Mouse (Mus musculus): ENCODE measurements around the gene Tubb3. TPM values are rescaled to one million over a fixed set of nuclear protein-coding genes. Genes with fewer than 3 reads are reported as not detected.
A peak's percentile ranks its signal among the peaks of the same experiment; 100 is the strongest.

The Tubb3 gene
- polyA plus RNA-seq, 1 experiment from 2014 or later: 11.2 TPM

DNA sequence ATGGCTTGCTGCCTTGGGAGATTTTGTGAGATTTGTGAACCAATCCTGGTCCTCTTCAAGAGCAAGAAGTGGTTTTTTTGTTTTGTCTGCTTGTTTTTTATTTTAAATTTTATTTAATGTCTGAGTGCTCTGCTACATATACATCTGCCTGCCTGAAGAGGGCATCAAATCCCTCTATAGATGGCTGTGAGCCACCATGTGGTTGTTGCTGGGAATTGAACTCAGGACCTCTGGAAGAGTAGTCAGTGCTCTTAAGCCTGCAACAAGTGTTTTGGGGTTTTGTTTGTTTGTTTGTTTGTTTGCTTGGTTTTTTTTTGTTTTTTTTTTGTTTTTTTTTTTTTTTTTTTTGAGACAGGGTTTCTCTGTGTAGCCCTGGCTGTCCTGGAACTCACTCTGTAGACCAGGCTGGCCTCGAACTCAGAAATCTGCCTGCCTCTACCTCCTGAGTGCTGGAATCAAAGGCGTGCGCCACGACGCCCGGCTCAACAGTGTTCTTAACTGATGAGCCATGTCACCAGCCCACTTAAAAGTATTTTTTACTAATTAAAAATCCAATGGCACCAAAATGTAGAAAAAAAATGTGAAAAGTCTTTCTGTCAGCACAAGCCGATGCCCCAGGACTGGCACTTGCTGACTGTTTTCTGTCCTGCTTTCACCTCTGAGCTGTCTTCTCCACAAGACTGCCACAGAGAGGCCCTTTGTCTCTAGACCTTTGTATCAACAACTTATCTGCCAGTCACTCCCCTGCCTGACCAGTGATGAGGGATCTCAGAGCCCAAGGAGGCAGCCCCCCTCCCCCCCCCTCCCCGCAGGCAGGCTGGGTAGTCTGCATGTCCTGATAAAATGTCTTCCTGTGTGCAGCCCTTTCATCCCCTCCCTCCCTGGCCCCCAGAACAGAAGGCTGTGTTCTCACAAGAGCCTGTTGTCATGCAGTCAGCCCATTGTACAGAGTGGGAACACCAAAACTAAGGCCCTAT, 5.0 kb downstream of the Tubb3 start:
- Histone ChIP-seq H3K36me3 (ENCODE audit: control insufficient read depth, insufficient read depth, low read length) (no peaks in the 10 kb centered on the region), H3K4me2 (ENCODE audit: low read depth, severe bottlenecking) (no peak overlapping the region), H3K4me3 (ENCODE audit: low read depth, low read length) (no peak overlapping the region), H3K9ac (ENCODE audit: low read length) (no peak overlapping the region), H3K4me1 (ENCODE audit: control insufficient read depth, insufficient read depth, low read length) (0 out of 2 replicates have a peak, but pooled peaks cover 7% of the 10 kb centered on the region), H3K27me3 (ENCODE audit: control insufficient read depth, insufficient read depth, low read length) (peaks cover 28% of the 10 kb centered on the region), H3K27ac (replicated peaks; ENCODE audit: low read depth, low read length) (no peak overlapping the region), H3K9me3 (ENCODE audit: control insufficient read depth, low read length) (no peaks in the 10 kb centered on the region)
- DNase-seq (ENCODE audit: low spot score): no peak
- no peak for ATAC-seq (ENCODE audit: insufficient number of reproducible peaks, low FRiP score, low TSS enrichment, low read depth)
- 93% methylated on average over 8 of the region's 8 CpGs for WGBS

DNA sequence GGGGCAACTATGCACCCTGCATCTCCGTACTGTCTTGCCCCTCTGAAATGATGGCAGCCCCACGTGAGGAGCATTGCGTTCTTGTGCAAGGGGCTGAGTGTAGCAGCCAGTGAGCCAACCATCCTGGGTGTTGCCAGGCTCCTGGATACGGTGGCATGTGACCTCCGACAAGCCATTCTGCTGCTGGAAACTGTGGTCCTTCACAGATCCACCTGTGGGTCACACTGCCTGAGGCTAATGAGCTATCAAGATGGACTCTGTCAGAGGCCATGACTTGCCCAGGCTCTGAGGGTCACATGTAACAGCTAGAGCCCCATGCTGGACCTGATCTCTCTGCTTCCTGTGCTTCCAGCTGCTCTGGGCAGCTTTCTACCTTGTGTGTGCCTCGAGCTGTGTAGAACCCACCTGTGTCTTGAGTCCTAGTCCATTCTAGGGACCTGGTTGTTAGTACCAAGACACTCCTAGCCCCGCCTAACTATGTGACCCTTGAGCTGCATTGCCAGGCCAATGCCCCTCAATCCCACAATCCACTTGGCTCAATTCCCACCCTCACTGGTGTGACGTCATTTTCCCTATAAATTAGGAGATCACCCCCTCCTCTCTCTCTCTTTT, 5.8 kb downstream of the Tubb3 start:
- Histone ChIP-seq H3K9me3 (ENCODE audit: control insufficient read depth, low read length) (no peaks in the 10 kb centered on the region), H3K9ac (ENCODE audit: low read length) (no peak overlapping the region), H3K27me3 (ENCODE audit: control insufficient read depth, insufficient read depth, low read length) (peaks cover 20% of the 10 kb centered on the region), H3K4me1 (ENCODE audit: control insufficient read depth, insufficient read depth, low read length) (0 out of 2 replicates have a peak, but pooled peaks cover 7% of the 10 kb centered on the region), H3K36me3 (ENCODE audit: control insufficient read depth, insufficient read depth, low read length) (no peaks in the 10 kb centered on the region), H3K4me2 (ENCODE audit: low read depth, severe bottlenecking) (no peak overlapping the region), H3K4me3 (ENCODE audit: low read depth, low read length) (no peak overlapping the region), H3K27ac (replicated peaks; ENCODE audit: low read depth, low read length) (no peak overlapping the region)
- DNase-seq (ENCODE audit: low spot score) (no peak), ATAC-seq (ENCODE audit: insufficient number of reproducible peaks, low FRiP score, low TSS enrichment, low read depth) (no peak)
- 82% methylated on average over 8 of the region's 8 CpGs for WGBS

DNA sequence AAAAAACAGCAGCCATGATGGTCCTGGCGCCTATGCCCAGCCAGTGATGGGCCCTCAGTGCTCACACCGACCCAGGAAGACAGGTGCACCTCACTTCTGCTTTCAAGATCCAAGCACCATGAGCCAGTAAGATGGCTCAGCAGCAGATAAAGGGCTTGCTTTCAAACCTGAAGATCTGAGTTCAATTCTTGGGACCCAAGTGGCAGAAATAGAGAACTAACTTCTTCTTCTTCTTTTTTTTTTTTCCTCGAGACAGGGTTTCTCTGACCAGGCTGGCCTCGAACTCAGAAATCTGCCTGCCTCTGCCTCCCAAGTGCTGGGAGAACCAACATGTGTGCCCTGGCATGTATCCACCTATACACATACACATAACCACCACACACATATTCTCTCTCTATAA, 8.5 kb downstream of the Tubb3 start:
- H3K4me1 ChIP-seq (ENCODE audit: control insufficient read depth, insufficient read depth, low read length): no peaks in the 10 kb centered on the region
- no peaks in the 10 kb centered on the region for H3K27me3 ChIP-seq (ENCODE audit: control insufficient read depth, insufficient read depth, low read length)
- H3K9me3 ChIP-seq (ENCODE audit: control insufficient read depth, low read length): no peaks in the 10 kb centered on the region
- no peak overlapping the region for H3K9ac ChIP-seq (ENCODE audit: low read length)
- DNase-seq (ENCODE audit: low spot score): no peak
- H3K27ac ChIP-seq (replicated peaks; ENCODE audit: low read depth, low read length): no peak overlapping the region
- WGBS: 77% methylated on average over 4 of the region's 4 CpGs
- H3K36me3 ChIP-seq (ENCODE audit: control insufficient read depth, insufficient read depth, low read length): no peaks in the 10 kb centered on the region
- H3K4me3 ChIP-seq (ENCODE audit: low read depth, low read length): no peak overlapping the region
- H3K4me2 ChIP-seq (ENCODE audit: low read depth, severe bottlenecking): no peak overlapping the region
- ATAC-seq (ENCODE audit: insufficient number of reproducible peaks, low FRiP score, low TSS enrichment, low read depth): no peak

DNA sequence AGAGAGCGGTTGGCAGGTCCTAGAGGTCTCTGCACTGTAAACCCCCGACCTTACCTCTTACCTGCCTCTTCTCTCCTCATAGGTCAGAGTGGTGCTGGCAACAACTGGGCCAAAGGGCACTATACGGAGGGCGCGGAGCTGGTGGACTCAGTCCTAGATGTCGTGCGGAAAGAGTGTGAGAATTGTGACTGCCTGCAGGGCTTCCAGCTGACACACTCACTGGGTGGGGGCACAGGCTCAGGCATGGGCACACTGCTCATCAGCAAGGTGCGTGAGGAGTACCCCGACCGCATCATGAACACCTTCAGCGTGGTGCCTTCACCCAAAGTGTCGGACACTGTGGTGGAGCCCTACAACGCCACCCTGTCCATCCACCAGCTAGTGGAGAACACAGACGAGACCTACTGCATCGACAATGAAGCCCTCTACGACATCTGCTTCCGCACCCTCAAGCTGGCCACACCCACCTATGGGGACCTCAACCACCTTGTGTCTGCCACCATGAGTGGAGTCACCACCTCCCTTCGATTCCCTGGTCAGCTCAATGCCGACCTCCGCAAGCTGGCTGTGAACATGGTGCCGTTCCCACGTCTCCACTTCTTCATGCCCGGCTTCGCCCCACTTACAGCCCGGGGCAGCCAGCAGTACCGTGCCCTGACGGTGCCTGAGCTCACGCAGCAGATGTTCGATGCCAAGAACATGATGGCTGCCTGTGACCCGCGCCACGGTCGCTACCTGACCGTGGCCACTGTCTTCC, 9.5 kb downstream of the Tubb3 start:
- no peaks in the 10 kb centered on the region for H3K9me3 ChIP-seq (ENCODE audit: control insufficient read depth, low read length)
- DNase-seq (ENCODE audit: low spot score) (no peak), ATAC-seq (ENCODE audit: insufficient number of reproducible peaks, low FRiP score, low TSS enrichment, low read depth) (no peak; the same call in 1 of the 2 replicates)
- no peak overlapping the region for H3K4me2 ChIP-seq (ENCODE audit: low read depth, severe bottlenecking)
- H3K9ac ChIP-seq (ENCODE audit: low read length): no peak overlapping the region
- H3K27ac ChIP-seq (replicated peaks; ENCODE audit: low read depth, low read length): no peak overlapping the region
- no peaks in the 10 kb centered on the region for H3K4me1 ChIP-seq (ENCODE audit: control insufficient read depth, insufficient read depth, low read length)
- H3K27me3 ChIP-seq (ENCODE audit: control insufficient read depth, insufficient read depth, low read length): no peaks in the 10 kb centered on the region
- no peak overlapping the region for H3K4me3 ChIP-seq (ENCODE audit: low read depth, low read length)
- no peaks in the 10 kb centered on the region for H3K36me3 ChIP-seq (ENCODE audit: control insufficient read depth, insufficient read depth, low read length)
- WGBS: 93% methylated on average over 34 of the region's 34 CpGs

DNA sequence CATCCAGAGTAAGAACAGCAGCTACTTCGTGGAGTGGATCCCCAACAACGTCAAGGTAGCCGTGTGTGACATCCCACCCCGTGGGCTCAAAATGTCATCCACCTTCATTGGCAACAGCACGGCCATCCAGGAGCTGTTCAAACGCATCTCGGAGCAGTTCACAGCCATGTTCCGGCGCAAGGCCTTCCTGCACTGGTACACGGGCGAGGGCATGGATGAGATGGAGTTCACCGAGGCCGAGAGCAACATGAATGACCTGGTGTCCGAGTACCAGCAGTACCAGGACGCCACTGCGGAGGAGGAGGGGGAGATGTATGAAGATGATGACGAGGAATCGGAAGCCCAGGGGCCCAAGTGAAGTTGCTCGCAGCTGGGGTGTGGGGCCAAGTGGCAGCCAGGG, 10.1 kb downstream of the Tubb3 start:
- Histone ChIP-seq H3K27ac (replicated peaks; ENCODE audit: low read depth, low read length) (no peak overlapping the region), H3K4me3 (ENCODE audit: low read depth, low read length) (no peak overlapping the region), H3K36me3 (ENCODE audit: control insufficient read depth, insufficient read depth, low read length) (no peaks in the 10 kb centered on the region), H3K27me3 (ENCODE audit: control insufficient read depth, insufficient read depth, low read length) (no peaks in the 10 kb centered on the region), H3K9ac (ENCODE audit: low read length) (no peak overlapping the region), H3K4me1 (ENCODE audit: control insufficient read depth, insufficient read depth, low read length) (no peaks in the 10 kb centered on the region), H3K9me3 (ENCODE audit: control insufficient read depth, low read length) (no peaks in the 10 kb centered on the region; the same call in 1 of the 2 replicates), H3K4me2 (ENCODE audit: low read depth, severe bottlenecking) (no peak overlapping the region)
- ATAC-seq (ENCODE audit: insufficient number of reproducible peaks, low FRiP score, low TSS enrichment, low read depth) (no peak), DNase-seq (ENCODE audit: low spot score) (no peak)
- 90% methylated on average over 19 of the region's 19 CpGs for WGBS

DNA sequence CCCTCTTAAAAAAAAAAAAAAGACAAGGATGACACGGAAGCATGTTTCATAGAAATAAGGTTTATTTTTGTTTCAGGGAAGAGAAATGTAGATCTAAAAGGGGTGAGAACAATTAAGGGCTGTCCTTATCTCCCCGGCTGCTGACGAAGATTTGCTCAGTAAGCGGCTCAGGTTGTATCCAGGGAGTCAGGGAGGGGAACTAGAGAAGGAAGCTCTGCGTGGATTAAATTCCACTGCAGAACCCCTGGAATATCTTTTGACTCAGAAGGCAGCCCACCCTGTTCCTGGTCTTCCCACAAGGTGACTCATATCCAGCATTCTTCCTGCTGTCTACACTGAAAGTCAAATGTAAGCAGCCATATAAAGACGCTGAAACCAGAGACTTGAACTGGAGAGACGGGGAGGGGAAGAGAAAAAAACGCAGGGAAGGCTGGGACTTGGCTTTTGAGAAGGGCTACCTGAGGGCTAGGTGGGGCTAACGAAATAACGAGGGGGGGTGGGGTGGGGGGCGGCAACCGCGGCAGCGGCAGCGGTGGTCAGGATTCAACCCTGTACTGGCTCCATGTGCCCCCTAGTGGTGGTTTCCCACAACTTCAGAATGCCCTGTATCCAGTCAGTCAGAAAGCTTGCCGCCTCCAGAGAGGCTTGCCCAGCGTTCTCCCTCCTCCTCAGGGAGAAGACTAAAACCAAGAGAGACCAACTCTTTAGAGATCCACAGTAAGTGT, 11.0 kb downstream of the Tubb3 start:
- Histone ChIP-seq H3K4me3 (ENCODE audit: low read depth, low read length) (no peak overlapping the region), H3K4me2 (ENCODE audit: low read depth, severe bottlenecking) (0 out of 2 replicates have a peak overlapping the region, but pooled peaks have one; percentile 16)

DNA sequence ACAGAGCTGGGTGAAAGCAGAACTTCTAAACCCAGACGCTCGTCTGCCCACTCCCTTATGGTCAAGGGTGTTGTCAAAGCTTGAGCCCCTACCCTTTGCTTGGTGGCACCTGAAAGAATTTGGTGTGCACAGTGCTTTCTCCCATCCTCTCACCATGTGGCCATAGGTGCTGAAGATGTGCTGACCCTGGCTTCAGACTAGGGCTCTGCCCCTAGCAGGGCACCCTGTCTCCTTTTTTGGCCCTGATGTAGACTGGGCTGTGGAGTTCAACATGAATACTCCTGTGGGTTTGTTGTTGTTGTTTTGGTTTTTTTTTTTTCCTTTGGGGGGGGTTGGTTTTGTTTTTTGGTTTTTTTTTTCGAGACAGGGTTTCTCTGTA, 11.5 kb downstream of the Tubb3 start:
- H3K4me2 ChIP-seq (ENCODE audit: low read depth, severe bottlenecking): no peak overlapping the region
- no peaks in the 10 kb centered on the region for H3K4me1 ChIP-seq (ENCODE audit: control insufficient read depth, insufficient read depth, low read length)
- ATAC-seq (ENCODE audit: insufficient number of reproducible peaks, low FRiP score, low TSS enrichment, low read depth): no peak
- H3K4me3 ChIP-seq (ENCODE audit: low read depth, low read length): no peak overlapping the region
- no peak overlapping the region for H3K9ac ChIP-seq (ENCODE audit: low read length)
- peaks cover 2% of the 10 kb centered on the region; the same call in 1 of the 2 replicates for H3K9me3 ChIP-seq (ENCODE audit: control insufficient read depth, low read length)
- DNase-seq (ENCODE audit: low spot score): no peak
- 26% methylated on average over 3 of the region's 3 CpGs for WGBS
- no peaks in the 10 kb centered on the region for H3K27me3 ChIP-seq (ENCODE audit: control insufficient read depth, insufficient read depth, low read length)
- H3K36me3 ChIP-seq (ENCODE audit: control insufficient read depth, insufficient read depth, low read length): no peaks in the 10 kb centered on the region
- H3K27ac ChIP-seq (replicated peaks; ENCODE audit: low read depth, low read length): no peak overlapping the region

More for the DNA sequence above, 11.0 kb downstream of the Tubb3 start:
- Histone ChIP-seq H3K36me3 (ENCODE audit: control insufficient read depth, insufficient read depth, low read length) (no peaks in the 10 kb centered on the region), H3K9me3 (ENCODE audit: control insufficient read depth, low read length) (no peaks in the 10 kb centered on the region; the same call in 1 of the 2 replicates), H3K27ac (replicated peaks; ENCODE audit: low read depth, low read length) (no peak overlapping the region), H3K9ac (ENCODE audit: low read length) (no peak overlapping the region), H3K4me1 (ENCODE audit: control insufficient read depth, insufficient read depth, low read length) (no peaks in the 10 kb centered on the region), H3K27me3 (ENCODE audit: control insufficient read depth, insufficient read depth, low read length) (no peaks in the 10 kb centered on the region)
- DNase-seq (ENCODE audit: low spot score) (peak; percentile 81), ATAC-seq (ENCODE audit: insufficient number of reproducible peaks, low FRiP score, low TSS enrichment, low read depth) (no peak)
- WGBS: 14% methylated on average over 17 of the region's 17 CpGs
